Mouse (Mus musculus): ENCODE data around the gene Tle3. TPM values are rescaled to one million over a fixed set of nuclear protein-coding genes. Genes with fewer than 3 reads are reported as not detected.

Tle3 gene
- 55.5 TPM for polyA plus RNA-seq (2017; shearing (Covaris generic))

GRCm38 (mm10) chr9:61371755-61372509 lies at the start of gene Tle3:
Gene Tle3, plus strand, starts transcription at chr9:61372366.

Data from naive thymus-derived CD4-positive, alpha-beta T cell, adult 5 months (primary cell).